Mouse (Mus musculus): ENCODE results near the gene Olfr299. TPM values are rescaled to one million over a fixed set of nuclear protein-coding genes. Genes with fewer than 3 reads are reported as not detected.

The Olfr299 gene
- not detected for polyA plus RNA-seq (2012; fragmentation: generic; extraction: Trizol)
- long read RNA-seq, experiment 1, result 0 reads
- long read RNA-seq, experiment 2, result 0 reads

- H3ac ChIP-seq (ENCODE audit: control insufficient read depth, insufficient read length, low read depth), result no peak within 1 kb of the TSS
- H3K4me3 ChIP-seq (ENCODE audit: insufficient read depth, poor library complexity, severe bottlenecking), result no peak within 1 kb of the TSS
- no peaks in the 10 kb centered on the region for H3K79me2 ChIP-seq (ENCODE audit: control insufficient read depth, insufficient read depth)
- no peaks in the 10 kb centered on the region for H3K36me3 ChIP-seq (ENCODE audit: control insufficient read depth, insufficient read depth)
- H3K79me3 ChIP-seq (ENCODE audit: low read depth), result no peaks in the 10 kb centered on the region
- H3K27me3 ChIP-seq (ENCODE audit: control insufficient read depth, insufficient read depth, insufficient read length), result no peaks in the 10 kb centered on the region
- TF ChIP-seq MYOG (IDR thresholded peaks at IDR 0.05; ENCODE audit: control insufficient read depth, extremely low read depth, insufficient read length) (no peak), USF1 (IDR thresholded peaks at IDR 0.05; ENCODE audit: low read depth) (no peak), FOSL1 (IDR thresholded peaks at IDR 0.05; ENCODE audit: insufficient read depth, low read length, poor library complexity, severe bottlenecking) (no peak), MAX (IDR thresholded peaks at IDR 0.05) (no peak), MYOD1 (IDR thresholded peaks at IDR 0.05; ENCODE audit: control insufficient read depth, insufficient read length, low read depth) (no peak), CTCF (IDR thresholded peaks at IDR 0.05; ENCODE audit: control insufficient read depth, insufficient read depth, insufficient read length) (no peak), CEBPB (IDR thresholded peaks at IDR 0.05; ENCODE audit: low read depth) (no peak)
Measured at GRCm38 (mm10) chr7:86459621-86460020, at the start of gene Olfr299. TSS of gene Olfr299 (plus strand) at chr7:86459921.

GRCm38 (mm10) chr7:86492384-86492783 is 32.7 kb downstream of the Olfr299 start, which contains the start of gene Olfr298:
TSS of gene Olfr298 (minus strand) at chr7:86492484.
- Histone ChIP-seq H3ac (ENCODE audit: control insufficient read depth, insufficient read length, low read depth) (no peak within 1 kb of the TSS), H3K79me2 (ENCODE audit: control insufficient read depth, insufficient read depth) (no peaks in the 10 kb centered on the region), H3K4me3 (ENCODE audit: insufficient read depth, poor library complexity, severe bottlenecking) (no peak within 1 kb of the TSS), H3K27me3 (ENCODE audit: control insufficient read depth, insufficient read depth, insufficient read length) (no peaks in the 10 kb centered on the region), H3K36me3 (ENCODE audit: control insufficient read depth, insufficient read depth) (no peaks in the 10 kb centered on the region), H3K79me3 (ENCODE audit: low read depth) (no peaks in the 10 kb centered on the region)
- TF ChIP-seq FOSL1 (IDR thresholded peaks at IDR 0.05; ENCODE audit: insufficient read depth, low read length, poor library complexity, severe bottlenecking), result no peak
- TF ChIP-seq CTCF (IDR thresholded peaks at IDR 0.05; ENCODE audit: control insufficient read depth, insufficient read depth, insufficient read length), result no peak
- TF ChIP-seq CEBPB (IDR thresholded peaks at IDR 0.05; ENCODE audit: low read depth), result no peak
- no peak for TF ChIP-seq MYOD1 (IDR thresholded peaks at IDR 0.05; ENCODE audit: control insufficient read depth, insufficient read length, low read depth)
- no peak for TF ChIP-seq USF1 (IDR thresholded peaks at IDR 0.05; ENCODE audit: low read depth)
- no peak for TF ChIP-seq MYOG (IDR thresholded peaks at IDR 0.05; ENCODE audit: control insufficient read depth, extremely low read depth, insufficient read length)
- no peak for TF ChIP-seq MAX (IDR thresholded peaks at IDR 0.05)

Other genes starting within 250 kb of the Olfr299 start
- gene Vmn2r76, start 213.6 kb upstream of the Olfr299 start, polyA plus RNA-seq (2012; fragmentation: generic; extraction: Trizol), result not detected
- gene Olfr310, start 182.7 kb upstream of the Olfr299 start, polyA plus RNA-seq (2012; fragmentation: generic; extraction: Trizol), result not detected
- gene Olfr309, start 146.2 kb upstream of the Olfr299 start, polyA plus RNA-seq (2012; fragmentation: generic; extraction: Trizol), result not detected
- gene Olfr308, start 134.3 kb upstream of the Olfr299 start, polyA plus RNA-seq (2012; fragmentation: generic; extraction: Trizol), result not detected
- gene Olfr307, start 122.3 kb upstream of the Olfr299 start, polyA plus RNA-seq (2012; fragmentation: generic; extraction: Trizol), result not detected
- gene Olfr305, start 93.0 kb upstream of the Olfr299 start, polyA plus RNA-seq (2012; fragmentation: generic; extraction: Trizol), result not detected
- not detected for gene Olfr304, start 73.3 kb upstream of the Olfr299 start, polyA plus RNA-seq (2012; fragmentation: generic; extraction: Trizol)
- not detected for gene Olfr303, start 62.1 kb upstream of the Olfr299 start, polyA plus RNA-seq (2012; fragmentation: generic; extraction: Trizol)
- not detected for gene Olfr301, start 56.1 kb upstream of the Olfr299 start, polyA plus RNA-seq (2012; fragmentation: generic; extraction: Trizol)
- not detected for gene Olfr298, start 32.6 kb downstream of the Olfr299 start, polyA plus RNA-seq (2012; fragmentation: generic; extraction: Trizol)
- gene Olfr297, start 60.0 kb downstream of the Olfr299 start, polyA plus RNA-seq (2012; fragmentation: generic; extraction: Trizol), result not detected
- gene Olfr295, start 123.9 kb downstream of the Olfr299 start, polyA plus RNA-seq (2012; fragmentation: generic; extraction: Trizol), result not detected
- not detected for gene Olfr294, start 156.7 kb downstream of the Olfr299 start, polyA plus RNA-seq (2012; fragmentation: generic; extraction: Trizol)
- gene Olfr293, start 189.1 kb downstream of the Olfr299 start, polyA plus RNA-seq (2012; fragmentation: generic; extraction: Trizol), result not detected
- gene Olfr292, start 228.4 kb downstream of the Olfr299 start, polyA plus RNA-seq (2012; fragmentation: generic; extraction: Trizol), result not detected